Mouse (Mus musculus) midbrain, embryonic 14.5 days (tissue): Measurements from ENCODE around the gene Actl6b. TPM values are rescaled to one million over a fixed set of nuclear protein-coding genes. Genes with fewer than 3 reads are reported as not detected.
A peak's percentile ranks its signal among the peaks of the same experiment; 100 is the strongest.

Experiments used
- ATAC-seq: fragments of 200-750 bp; cut with Nextera tagmentation; 2 replicates; pipeline ENCODE4 v1.8.0; 2017; ENCODE audit warnings: moderate number of reproducible peaks, moderate library complexity; ENCODE audit not compliant: low FRiP score, low TSS enrichment
- DNase-seq: peaks from one replicate; pipeline ENCODE4 v3.0.0-alpha.2; 2015
- H3K27ac ChIP-seq: fragments of 300-500 bp; sonication (generic); replicated peaks from 2 replicates; pipeline ENCODE4 v1.5.1; 2014; ENCODE audit warnings: mild to moderate bottlenecking, low read depth, low read length, moderate library complexity
- H3K27me3 ChIP-seq: fragments of 300-500 bp; sonication (generic); 2 replicates; pipeline ENCODE4 v1.6.1; 2014; ENCODE audit warnings: low read length, control low read depth, mixed read lengths; ENCODE audit not compliant: control insufficient read depth, insufficient read depth
- H3K36me3 ChIP-seq: fragments of 300-500 bp; sonication (generic); 2 replicates; pipeline ENCODE4 v1.6.1; 2014; ENCODE audit warnings: low read length, control low read depth; ENCODE audit not compliant: control insufficient read depth, insufficient read depth
- H3K4me1 ChIP-seq: fragments of 300-500 bp; sonication (generic); 2 replicates; pipeline ENCODE4 v1.6.1; 2014; ENCODE audit warnings: mild to moderate bottlenecking, antibody characterized with exemption, low read length, control low read depth; ENCODE audit not compliant: control insufficient read depth, insufficient read depth
- H3K4me2 ChIP-seq: fragments of 300-500 bp; sonication (generic); 2 replicates; pipeline ENCODE4 v1.6.1; 2014; ENCODE audit warnings: mild to moderate bottlenecking, low read length, moderate library complexity
- H3K4me3 ChIP-seq: fragments of 300-500 bp; sonication (generic); replicated peaks from 2 replicates; pipeline ENCODE4 v1.5.1; 2014; ENCODE audit warnings: low read depth, low read length
- H3K9ac ChIP-seq: fragments of 300-500 bp; sonication (generic); replicated peaks from 2 replicates; pipeline ENCODE4 v1.6.1; 2014; ENCODE audit warnings: mild to moderate bottlenecking, low read length, moderate library complexity
- H3K9me3 ChIP-seq: fragments of 300-500 bp; sonication (generic); 2 replicates; pipeline ENCODE4 v1.6.1; 2016; ENCODE audit warnings: low read length, control low read depth, mixed read lengths; ENCODE audit not compliant: control insufficient read depth
- WGBS: fragments of 180-500 bp; shearing (Covaris S2); extraction: QIAGEN DNeasy Blood & Tissue Kit; methylation state at CpG from one replicate; pipeline ENCODE4 v1.1.7; 2014; 5-methylcytosine and 5-hydroxymethylcytosine counted together
- polyA plus RNA-seq: library from polyadenylated mRNA; unstranded; fragments of >200 nt; fragmentation: Nextera tagmentation; extraction: Ambion mirVana; gene quantifications from 2 replicates; pipeline ENCODE4 v1.2.1, GENCODE M21; 2014

Gene Actl6b
- polyA plus RNA-seq, 1 experiment from 2014 or later = 234 TPM

DNA sequence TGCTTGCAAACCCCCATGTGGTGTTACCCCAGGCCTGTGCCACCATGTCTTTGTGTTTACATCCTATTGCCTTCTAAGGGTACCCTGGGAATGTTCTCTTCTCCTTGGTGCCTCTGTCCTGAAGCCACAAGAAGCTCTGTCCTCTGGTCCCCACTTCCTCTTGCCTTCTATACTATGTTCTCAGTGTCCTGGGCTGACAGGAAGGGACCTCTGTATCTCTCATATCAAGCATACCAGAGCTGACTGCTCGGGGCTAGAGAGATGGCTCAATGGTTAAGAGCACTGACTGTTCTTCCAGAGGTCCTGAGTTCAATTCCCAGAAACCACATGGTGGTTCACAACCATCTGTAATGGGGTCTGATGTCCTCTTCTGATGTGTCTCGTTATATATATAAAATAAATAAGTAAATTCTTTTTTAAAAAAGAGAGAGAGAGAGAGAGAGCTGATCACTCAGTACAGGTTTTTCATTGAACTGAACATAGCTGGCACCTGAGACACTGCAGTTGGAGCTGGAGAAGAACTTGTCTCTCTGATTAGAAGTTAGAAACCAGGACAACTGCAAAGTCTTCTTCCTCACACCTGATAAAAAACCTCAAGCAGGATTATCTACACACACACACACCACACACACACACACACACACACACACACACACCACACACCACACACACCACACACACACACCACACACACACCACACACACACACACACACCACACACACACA, 44.9 kb downstream of the Actl6b start:
- no peaks in the 10 kb centered on the region for H3K9me3 ChIP-seq
- H3K4me1 ChIP-seq = peaks cover 11% of the 10 kb centered on the region
- no peaks in the 10 kb centered on the region for H3K27me3 ChIP-seq
- 85% methylated on average over 2 of the region's 2 CpGs for WGBS
- no peak overlapping the region for H3K4me2 ChIP-seq
- no peak overlapping the region for H3K9ac ChIP-seq
- peaks cover 10% of the 10 kb centered on the region for H3K36me3 ChIP-seq
- no peak for ATAC-seq
- no peak overlapping the region for H3K4me3 ChIP-seq
- H3K27ac ChIP-seq = no peak overlapping the region
- DNase-seq = no peak

DNA sequence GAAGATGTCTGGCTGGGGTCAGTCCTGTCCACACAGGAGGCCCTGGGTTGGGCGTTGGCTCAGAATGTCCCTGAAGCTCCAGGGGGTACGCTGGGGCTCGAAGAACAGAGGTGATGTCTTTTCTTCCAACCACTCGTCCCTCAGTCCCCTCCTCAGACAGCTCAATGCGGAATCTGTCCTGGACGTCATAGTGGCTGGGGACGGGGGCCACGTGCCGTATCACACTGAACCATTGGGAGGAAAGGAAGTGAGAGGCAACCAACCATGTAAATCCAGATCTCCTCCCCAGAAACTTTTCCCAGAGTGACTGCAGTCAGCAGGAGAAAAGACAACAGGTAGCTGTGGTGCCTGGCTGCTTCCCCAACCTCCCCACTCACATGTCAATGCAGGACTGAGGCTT, 46.3 kb downstream of the Actl6b start:
- Histone ChIP-seq H3K27me3 (no peaks in the 10 kb centered on the region), H3K36me3 (peaks cover 10% of the 10 kb centered on the region), H3K9ac (peak overlapping the region; percentile 67), H3K4me1 (peaks cover 11% of the 10 kb centered on the region), H3K9me3 (no peaks in the 10 kb centered on the region), H3K4me3 (peak overlapping the region; percentile 72), H3K27ac (no peak overlapping the region), H3K4me2 (peak overlapping the region; percentile 68)
- no peak for ATAC-seq
- DNase-seq = no peak
- 50% methylated on average over 9 of the region's 9 CpGs for WGBS

- Histone ChIP-seq H3K36me3 (peaks cover 10% of the 10 kb centered on the region), H3K9ac (peak overlapping the region; percentile 67), H3K4me1 (peaks cover 11% of the 10 kb centered on the region), H3K9me3 (no peaks in the 10 kb centered on the region), H3K4me2 (peak overlapping the region; percentile 68), H3K4me3 (peak overlapping the region; percentile 72), H3K27ac (peak overlapping the region; percentile 63), H3K27me3 (no peaks in the 10 kb centered on the region)
- ATAC-seq (peak; percentile 72; the same call in 1 of the 2 replicates), DNase-seq (no peak)
- WGBS = 2% methylated on average over 19 of the region's 19 CpGs
These were observed 46.9 kb downstream of the Actl6b start for GRCm38 (mm10) chr5:137600281-137600618.

DNA sequence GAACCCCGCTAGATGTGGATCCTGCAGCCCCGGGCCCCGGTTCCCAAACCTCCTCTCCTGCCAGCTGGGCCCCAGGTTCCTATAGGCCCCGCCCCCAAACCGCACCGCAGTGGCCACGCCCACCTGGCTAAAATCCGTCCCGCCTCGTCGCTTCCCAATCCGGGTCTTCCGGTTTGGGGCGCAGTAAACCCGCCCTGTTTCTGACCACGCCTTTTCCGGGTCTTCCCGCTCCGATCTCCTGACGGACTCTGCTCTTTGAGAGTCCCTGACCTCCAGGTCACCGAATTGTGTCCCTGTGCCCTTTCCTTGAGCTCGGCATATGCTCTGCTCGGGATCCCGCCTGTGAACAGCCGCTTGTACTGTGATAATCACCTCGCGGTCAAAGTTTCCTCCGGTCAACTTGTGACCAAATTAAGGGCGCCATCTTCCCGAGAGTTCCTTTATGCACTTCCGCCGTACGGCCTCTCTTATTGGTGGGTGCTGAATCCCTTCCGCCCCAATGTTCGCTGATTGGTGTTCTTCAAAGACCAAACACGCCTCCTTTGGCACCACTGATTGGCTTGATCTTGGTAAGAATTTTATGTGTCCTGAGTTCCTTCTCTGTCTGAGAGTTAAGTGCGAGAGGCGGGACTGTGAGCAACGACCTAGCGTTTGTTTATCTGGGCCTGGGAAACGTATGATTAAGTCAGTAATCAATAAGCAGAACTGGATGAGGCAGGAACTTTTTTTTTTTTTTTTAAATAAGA, 47.5 kb downstream of the Actl6b start, which contains the start of gene Mospd3:
TSS of gene Mospd3 (minus strand) at position 440 of the 746 bp plus-strand sequence.
- Histone ChIP-seq H3K27me3 (no peaks in the 10 kb centered on the region), H3K36me3 (peaks cover 10% of the 10 kb centered on the region), H3K4me2 (peak within 1 kb of the TSS; percentile 68), H3K9me3 (no peaks in the 10 kb centered on the region), H3K4me3 (peak within 1 kb of the TSS; percentile 72), H3K9ac (peak within 1 kb of the TSS; percentile 67), H3K4me1 (peaks cover 11% of the 10 kb centered on the region), H3K27ac (peak within 1 kb of the TSS; percentile 63)
- peak; percentile 97 for DNase-seq
- peak; percentile 93 for ATAC-seq
- WGBS = under 1% methylated on average over 41 of the region's 41 CpGs

GRCm38 (mm10) chr5:137601365-137601729, 48.0 kb downstream of the Actl6b start:
- Histone ChIP-seq H3K27ac (no peak overlapping the region), H3K4me1 (peaks cover 11% of the 10 kb centered on the region), H3K4me3 (peak overlapping the region; percentile 72), H3K9me3 (no peaks in the 10 kb centered on the region), H3K4me2 (peak overlapping the region; percentile 55), H3K36me3 (peaks cover 10% of the 10 kb centered on the region), H3K27me3 (no peaks in the 10 kb centered on the region), H3K9ac (no peak overlapping the region; the same call in 1 of the 2 replicates)
- no peak for ATAC-seq
- DNase-seq = no peak
- WGBS = under 1% methylated on average over 22 of the region's 22 CpGs

- peak overlapping the region; percentile 27 for H3K4me2 ChIP-seq
- no peak for ATAC-seq
- WGBS = 11% methylated on average over 26 of the region's 26 CpGs
- no peaks in the 10 kb centered on the region for H3K36me3 ChIP-seq
- no peak overlapping the region for H3K9ac ChIP-seq
- DNase-seq = no peak
- no peak overlapping the region for H3K4me3 ChIP-seq
- peaks cover 19% of the 10 kb centered on the region; the same call in 1 of the 2 replicates for H3K4me1 ChIP-seq
- H3K27ac ChIP-seq = no peak overlapping the region
- H3K9me3 ChIP-seq = no peaks in the 10 kb centered on the region
- peaks cover 13% of the 10 kb centered on the region; the same call in 1 of the 2 replicates for H3K27me3 ChIP-seq
These were observed 54.7 kb downstream of the Actl6b start for GRCm38 (mm10) chr5:137607860-137608653.

DNA sequence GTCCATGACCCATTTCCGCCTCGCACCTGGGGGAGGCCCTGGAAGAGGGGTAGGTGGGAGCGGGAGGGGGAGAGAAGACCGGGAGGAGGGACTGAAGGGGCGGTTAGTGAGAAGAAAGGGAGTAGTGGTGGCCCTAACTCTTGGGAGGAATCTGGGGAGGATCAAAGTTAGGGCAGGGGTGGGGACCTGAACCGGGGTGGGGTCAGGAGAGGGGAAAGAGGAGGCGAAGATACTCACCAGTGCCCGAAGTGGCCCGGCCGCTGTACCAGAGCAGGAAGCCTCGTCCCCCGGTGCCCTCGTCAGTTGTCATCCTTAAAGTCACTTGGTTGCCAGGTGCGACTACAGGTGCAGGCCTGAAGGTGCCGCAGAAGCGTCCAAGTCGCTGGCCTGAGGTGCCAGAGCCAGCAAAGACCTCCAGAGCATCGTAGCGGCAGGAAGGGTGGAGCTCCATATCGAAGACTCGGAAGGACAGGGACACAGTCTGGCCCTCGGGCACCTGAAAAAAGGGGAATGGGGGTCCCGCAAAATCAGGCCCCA, 55.4 kb downstream of the Actl6b start:
- Histone ChIP-seq H3K4me3 (no peak overlapping the region), H3K4me2 (peak overlapping the region; percentile 27), H3K27me3 (peaks cover 13% of the 10 kb centered on the region; the same call in 1 of the 2 replicates), H3K4me1 (peaks cover 19% of the 10 kb centered on the region; the same call in 1 of the 2 replicates), H3K9ac (no peak overlapping the region), H3K36me3 (no peaks in the 10 kb centered on the region), H3K27ac (no peak overlapping the region), H3K9me3 (no peaks in the 10 kb centered on the region)
- 19% methylated on average over 23 of the region's 23 CpGs for WGBS
- no peak for ATAC-seq
- DNase-seq = no peak

GRCm38 (mm10) chr5:137609292-137609691, 56.0 kb downstream of the Actl6b start:
- WGBS = 66% methylated on average over 3 of the region's 3 CpGs
- H3K9ac ChIP-seq = no peak overlapping the region
- no peak overlapping the region for H3K4me2 ChIP-seq
- no peaks in the 10 kb centered on the region for H3K9me3 ChIP-seq
- ATAC-seq (no peak), DNase-seq (no peak)
- no peak overlapping the region for H3K4me3 ChIP-seq
- H3K36me3 ChIP-seq = no peaks in the 10 kb centered on the region
- H3K4me1 ChIP-seq = peaks cover 19% of the 10 kb centered on the region; the same call in 1 of the 2 replicates
- H3K27me3 ChIP-seq = peaks cover 13% of the 10 kb centered on the region; the same call in 1 of the 2 replicates
- no peak overlapping the region for H3K27ac ChIP-seq
